Mouse (Mus musculus): ENCODE results near the gene H2-M10.2. TPM values are rescaled to one million over a fixed set of nuclear protein-coding genes. Genes with fewer than 3 reads are reported as not detected.

The H2-M10.2 gene
- polyA plus RNA-seq, 1 experiment from 2014 or later = not detected

GRCm38 (mm10) chr17:36271586-36272256 is 14.6 kb downstream of the H2-M10.2 start, which contains the start of gene Trim39:
Trim39 (minus strand) TSS chr17:36272247.
- peak; percentile 85 for ATAC-seq (ENCODE audit: low FRiP score, low read depth)
- peak within 1 kb of the TSS; percentile 87 for H3K27ac ChIP-seq
- H3K4me1 ChIP-seq = peaks cover 26% of the 10 kb centered on the region
- peak within 1 kb of the TSS; percentile 87 for H3K4me2 ChIP-seq (replicated peaks)
- H3K9ac ChIP-seq = peak within 1 kb of the TSS; percentile 89
- no peaks in the 10 kb centered on the region for H3K9me3 ChIP-seq
- H3K4me3 ChIP-seq = peak within 1 kb of the TSS; percentile 94
- 1% methylated on average over 43 of the region's 43 CpGs for WGBS
- H3K27me3 ChIP-seq (replicated peaks) = no peaks in the 10 kb centered on the region
- H3K36me3 ChIP-seq = peaks cover 34% of the 10 kb centered on the region

GRCm38 (mm10) chr17:36270956-36271585 is 15.2 kb downstream of the H2-M10.2 start:
- no peaks in the 10 kb centered on the region for H3K27me3 ChIP-seq (replicated peaks)
- WGBS = under 1% methylated on average over 77 of the region's 84 CpGs
- peak overlapping the region; percentile 89 for H3K9ac ChIP-seq
- H3K4me2 ChIP-seq (replicated peaks) = peak overlapping the region; percentile 87
- H3K4me1 ChIP-seq = peaks cover 26% of the 10 kb centered on the region
- H3K27ac ChIP-seq = peak overlapping the region; percentile 87
- peak overlapping the region; percentile 94 for H3K4me3 ChIP-seq
- ATAC-seq (ENCODE audit: low FRiP score, low read depth) = peak; percentile 92
- H3K36me3 ChIP-seq = peaks cover 35% of the 10 kb centered on the region
- no peaks in the 10 kb centered on the region for H3K9me3 ChIP-seq

DNA sequence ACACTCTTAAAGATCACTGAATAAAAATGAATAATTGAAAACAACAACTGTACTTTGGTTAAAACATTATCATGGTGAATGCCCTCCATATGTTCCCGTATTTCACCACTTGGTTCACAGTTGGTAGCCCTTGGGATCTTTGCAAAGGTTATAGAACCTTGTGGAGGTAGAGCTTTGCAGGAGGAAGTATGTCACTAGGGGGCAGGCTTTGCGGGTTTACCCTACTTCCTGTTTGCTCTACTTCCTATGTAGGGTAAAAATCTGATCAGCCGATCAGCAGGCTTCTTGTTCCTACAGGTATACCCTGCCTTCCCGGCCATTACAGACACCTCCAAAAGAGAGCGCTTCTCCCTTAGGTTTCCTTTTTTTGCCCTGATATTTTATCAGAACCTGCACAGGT is 20.5 kb downstream of the H2-M10.2 start:
- Histone ChIP-seq H3K27me3 (replicated peaks) (no peaks in the 10 kb centered on the region), H3K36me3 (peaks cover 70% of the 10 kb centered on the region), H3K4me1 (peaks cover 10% of the 10 kb centered on the region), H3K27ac (no peak overlapping the region), H3K9me3 (no peaks in the 10 kb centered on the region), H3K9ac (no peak overlapping the region), H3K4me3 (no peak overlapping the region), H3K4me2 (replicated peaks) (no peak overlapping the region)
- ATAC-seq (ENCODE audit: low FRiP score, low read depth) = no peak
- 76% methylated on average over 5 of the region's 5 CpGs for WGBS

- H3K27me3 ChIP-seq (replicated peaks) = no peaks in the 10 kb centered on the region
- peaks cover 85% of the 10 kb centered on the region for H3K36me3 ChIP-seq
- H3K9ac ChIP-seq = no peak overlapping the region
- no peaks in the 10 kb centered on the region for H3K9me3 ChIP-seq
- no peak overlapping the region for H3K4me2 ChIP-seq (replicated peaks)
- H3K4me3 ChIP-seq = no peak overlapping the region
- no peak overlapping the region for H3K27ac ChIP-seq
- no peaks in the 10 kb centered on the region for H3K4me1 ChIP-seq
- ATAC-seq (ENCODE audit: low FRiP score, low read depth) = no peak
- WGBS = 93% methylated on average over 3 of the region's 3 CpGs
Observed at GRCm38 (mm10) chr17:36264273-36264925, 21.9 kb downstream of the H2-M10.2 start.

GRCm38 (mm10) chr17:36261511-36262166 is 24.7 kb downstream of the H2-M10.2 start:
- no peak overlapping the region for H3K4me2 ChIP-seq (replicated peaks)
- peaks cover 68% of the 10 kb centered on the region for H3K36me3 ChIP-seq
- 88% methylated on average over 9 of the region's 9 CpGs for WGBS
- no peak overlapping the region for H3K9ac ChIP-seq
- H3K27me3 ChIP-seq (replicated peaks) = no peaks in the 10 kb centered on the region
- no peaks in the 10 kb centered on the region for H3K9me3 ChIP-seq
- no peak overlapping the region for H3K27ac ChIP-seq
- peaks cover 4% of the 10 kb centered on the region for H3K4me1 ChIP-seq
- H3K4me3 ChIP-seq = no peak overlapping the region
- no peak for ATAC-seq (ENCODE audit: low FRiP score, low read depth)

DNA sequence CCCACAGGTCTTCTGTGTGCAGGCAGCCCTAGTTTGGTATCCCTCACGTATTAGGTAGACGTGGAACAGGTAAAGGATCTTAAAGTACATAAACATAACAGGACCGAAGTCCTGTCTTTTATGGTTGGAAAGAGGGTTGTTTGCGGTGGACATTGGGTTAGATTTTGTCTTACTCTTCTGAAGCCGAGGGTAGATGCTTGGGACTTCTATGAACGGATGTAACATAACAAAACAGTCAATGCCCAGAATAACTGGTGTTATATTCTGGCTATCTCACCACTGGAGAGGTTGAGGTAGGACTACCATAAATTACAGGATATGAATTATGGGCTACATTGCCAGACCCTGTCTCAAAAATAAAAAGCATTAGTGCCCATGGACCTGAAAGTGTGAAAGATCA is 28.3 kb downstream of the H2-M10.2 start, which contains the start of gene Rpp21:
Gene Rpp21 (minus strand): TSS at position 101 of the 400 bp plus-strand sequence.
- Histone ChIP-seq H3K9ac (peak within 1 kb of the TSS; percentile 76), H3K27ac (no peak within 1 kb of the TSS; the same call in 1 of the 2 replicates), H3K36me3 (peaks cover 36% of the 10 kb centered on the region), H3K4me3 (peak within 1 kb of the TSS; percentile 72), H3K4me1 (peaks cover 4% of the 10 kb centered on the region), H3K9me3 (no peaks in the 10 kb centered on the region), H3K27me3 (replicated peaks) (no peaks in the 10 kb centered on the region), H3K4me2 (replicated peaks) (peak within 1 kb of the TSS; percentile 64)
- WGBS = 54% methylated on average over 6 of the region's 6 CpGs
- ATAC-seq (ENCODE audit: low FRiP score, low read depth) = 0 out of 2 replicates have a peak, but pooled peaks have one; percentile 30

GRCm38 (mm10) chr17:36257241-36257947 is 28.9 kb downstream of the H2-M10.2 start:
- WGBS = under 1% methylated on average over 37 of the region's 37 CpGs
- peak; percentile 96 for ATAC-seq (ENCODE audit: low FRiP score, low read depth)

DNA sequence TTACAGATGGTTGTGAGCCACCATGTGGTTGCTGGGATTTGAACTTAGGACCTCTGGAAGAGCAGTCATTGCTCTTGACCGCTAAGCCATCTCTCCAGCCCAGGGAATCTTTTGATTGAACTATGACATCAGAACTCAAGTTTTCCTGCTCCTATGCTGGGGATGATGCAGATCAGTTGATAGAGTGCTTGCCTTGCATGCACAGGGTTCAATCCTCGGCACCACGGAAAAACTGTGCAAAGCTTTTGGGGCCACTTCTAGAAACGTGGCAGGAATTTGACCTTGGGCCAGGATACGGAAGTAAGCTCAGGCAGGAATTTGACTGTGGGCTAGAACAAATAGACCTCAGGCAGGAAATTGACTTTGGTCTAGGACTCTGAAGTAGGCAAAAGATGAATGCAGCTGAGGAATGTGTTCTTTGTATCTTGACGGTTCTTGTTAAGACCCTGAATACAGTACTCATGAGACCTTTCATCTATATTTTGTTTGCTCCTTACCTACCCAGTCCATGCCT is 33.1 kb downstream of the H2-M10.2 start:
- H3K4me3 ChIP-seq = no peak overlapping the region
- H3K9me3 ChIP-seq = no peaks in the 10 kb centered on the region
- no peak for ATAC-seq (ENCODE audit: low FRiP score, low read depth)
- H3K27ac ChIP-seq = no peak overlapping the region
- peaks cover 4% of the 10 kb centered on the region for H3K4me1 ChIP-seq
- H3K9ac ChIP-seq = no peak overlapping the region
- H3K36me3 ChIP-seq = no peaks in the 10 kb centered on the region
- WGBS = 72% methylated on average over 6 of the region's 6 CpGs
- H3K27me3 ChIP-seq (replicated peaks) = peaks cover 18% of the 10 kb centered on the region
- H3K4me2 ChIP-seq (replicated peaks) = no peak overlapping the region

More at GRCm38 (mm10) chr17:36257241-36257947, 28.9 kb downstream of the H2-M10.2 start:
- peaks cover 4% of the 10 kb centered on the region for H3K4me1 ChIP-seq
- H3K4me3 ChIP-seq = peak overlapping the region; percentile 72
- H3K27me3 ChIP-seq (replicated peaks) = no peaks in the 10 kb centered on the region
- H3K9me3 ChIP-seq = no peaks in the 10 kb centered on the region
- H3K9ac ChIP-seq = peak overlapping the region; percentile 76
- peak overlapping the region; percentile 64 for H3K4me2 ChIP-seq (replicated peaks)
- H3K27ac ChIP-seq = no peak overlapping the region; the same call in 1 of the 2 replicates
- H3K36me3 ChIP-seq = peaks cover 31% of the 10 kb centered on the region

- H3K27me3 ChIP-seq (replicated peaks) = peaks cover 18% of the 10 kb centered on the region
- peaks cover 4% of the 10 kb centered on the region for H3K4me1 ChIP-seq
- 0 out of 2 replicates have a peak overlapping the region, but pooled peaks have one; percentile 38 for H3K9ac ChIP-seq
- H3K36me3 ChIP-seq = no peaks in the 10 kb centered on the region
- 10% methylated on average over 25 of the region's 25 CpGs for WGBS
- no peaks in the 10 kb centered on the region for H3K9me3 ChIP-seq
- peak; percentile 42; the same call in 1 of the 2 replicates for ATAC-seq (ENCODE audit: low FRiP score, low read depth)
- no peak overlapping the region for H3K27ac ChIP-seq
- H3K4me2 ChIP-seq (replicated peaks) = peak overlapping the region; percentile 54
- H3K4me3 ChIP-seq = peak overlapping the region; percentile 7; the same call in 1 of the 2 replicates
Observed at GRCm38 (mm10) chr17:36252250-36252876, 33.9 kb downstream of the H2-M10.2 start.

DNA sequence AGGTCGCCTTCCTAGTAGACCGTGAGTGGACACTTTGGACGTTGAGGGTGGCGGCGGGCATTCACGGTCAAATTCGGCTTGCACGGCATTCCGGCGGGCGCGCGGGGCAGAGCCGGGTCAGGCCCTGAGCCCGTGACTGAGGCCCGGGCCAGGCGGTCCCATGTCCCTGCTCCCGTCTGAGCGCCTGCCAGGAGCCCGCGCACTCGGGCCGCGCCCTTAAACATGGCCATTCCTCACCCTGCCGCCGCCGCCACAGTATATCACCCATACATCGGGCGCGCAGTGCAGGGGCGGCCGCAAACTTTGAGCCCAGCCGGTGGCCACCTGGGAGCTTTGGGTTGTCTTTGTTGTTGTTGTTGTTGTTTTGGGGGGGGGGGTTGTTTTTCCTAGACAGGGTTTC is 37.4 kb downstream of the H2-M10.2 start:
- H3K4me1 ChIP-seq = no peaks in the 10 kb centered on the region; the same call in 1 of the 2 replicates
- ATAC-seq (ENCODE audit: low FRiP score, low read depth) = no peak
- WGBS = 29% methylated on average over 33 of the region's 33 CpGs
- H3K9me3 ChIP-seq = no peaks in the 10 kb centered on the region
- H3K27me3 ChIP-seq (replicated peaks) = peaks cover 18% of the 10 kb centered on the region
- H3K4me2 ChIP-seq (replicated peaks) = peak overlapping the region; percentile 27
- no peak overlapping the region for H3K9ac ChIP-seq
- H3K36me3 ChIP-seq = no peaks in the 10 kb centered on the region
- no peak overlapping the region for H3K4me3 ChIP-seq
- H3K27ac ChIP-seq = no peak overlapping the region

GRCm38 (mm10) chr17:36245741-36246140 is 40.5 kb downstream of the H2-M10.2 start:
- Histone ChIP-seq H3K9me3 (no peaks in the 10 kb centered on the region), H3K4me1 (no peaks in the 10 kb centered on the region), H3K4me2 (replicated peaks) (no peak overlapping the region), H3K4me3 (no peak overlapping the region), H3K27me3 (replicated peaks) (peaks cover 18% of the 10 kb centered on the region), H3K27ac (no peak overlapping the region), H3K36me3 (no peaks in the 10 kb centered on the region), H3K9ac (no peak overlapping the region)
- WGBS = 77% methylated on average over 2 of the region's 2 CpGs
- ATAC-seq (ENCODE audit: low FRiP score, low read depth) = no peak

Measured in neural tube, embryonic 12.5 days (tissue).